Mouse (Mus musculus) intestine, embryonic 14.5 days (tissue): ENCODE measurements around the gene Tmem45a2. TPM values are rescaled to one million over a fixed set of nuclear protein-coding genes. Genes with fewer than 3 reads are reported as not detected.
"Not testable (repeated sequence)": the region's sequence is repeated elsewhere in the genome, so short reads cannot be mapped to it uniquely, and the experiment has no call there.

Experiments
- ATAC-seq: fragments of 200-750 bp; cut with Nextera tagmentation; replicated peaks from 2 replicates; pipeline ENCODE4 v1.8.0; 2017; ENCODE audit warnings: low read depth, moderate number of reproducible peaks, moderate TSS enrichment, moderate library complexity; ENCODE audit not compliant: low FRiP score, low TSS enrichment
- DNase-seq: peaks from one replicate; pipeline ENCODE4 v3.0.0-alpha.2; 2018; ENCODE audit warnings: low spot score
- H3K27ac ChIP-seq: fragments of 300-500 bp; sonication (generic); 2 replicates; pipeline ENCODE4 v1.5.1; 2014; ENCODE audit warnings: low read depth, mild to moderate bottlenecking, control low read depth
- H3K27me3 ChIP-seq: fragments of 300-500 bp; sonication (generic); replicated peaks from 2 replicates; pipeline ENCODE4 v1.6.1; 2014; ENCODE audit warnings: low read length, control low read depth; ENCODE audit not compliant: control insufficient read depth, insufficient read depth
- H3K36me3 ChIP-seq: fragments of 300-500 bp; sonication (generic); 2 replicates; pipeline ENCODE4 v1.6.1; 2014; ENCODE audit warnings: low read length, control low read depth; ENCODE audit not compliant: control insufficient read depth, insufficient read depth
- H3K4me1 ChIP-seq: fragments of 300-500 bp; sonication (generic); replicated peaks from 2 replicates; pipeline ENCODE4 v1.6.1; 2014; ENCODE audit warnings: low read length, control low read depth, mixed read lengths; ENCODE audit not compliant: control insufficient read depth, insufficient read depth
- H3K4me2 ChIP-seq: fragments of 300-500 bp; sonication (generic); 2 replicates; pipeline ENCODE4 v1.6.1; 2014; ENCODE audit warnings: low read length
- H3K4me3 ChIP-seq: fragments of 300-500 bp; sonication (generic); 2 replicates; pipeline ENCODE4 v1.5.1; 2014; ENCODE audit warnings: low read depth, low read length, control low read depth, mixed read lengths
- H3K9ac ChIP-seq: fragments of 300-500 bp; sonication (generic); 2 replicates; pipeline ENCODE4 v1.6.1; 2014; ENCODE audit warnings: mild to moderate bottlenecking, low read length
- H3K9me3 ChIP-seq: fragments of 300-500 bp; sonication (generic); 2 replicates; pipeline ENCODE4 v1.6.1; 2016; ENCODE audit warnings: low read length, control low read depth; ENCODE audit not compliant: control insufficient read depth
- WGBS: fragments of 180-500 bp; shearing (Covaris S2); extraction: QIAGEN DNeasy Blood & Tissue Kit; methylation state at CpG from one replicate; pipeline ENCODE4 v1.1.7; 2014; 5-methylcytosine and 5-hydroxymethylcytosine counted together
- polyA plus RNA-seq: library from polyadenylated mRNA; unstranded; fragments of >200 nt; fragmentation: Nextera tagmentation; extraction: Ambion mirVana; gene quantifications from 2 replicates; pipeline ENCODE4 v1.2.1, GENCODE M21; 2014

Gene Tmem45a2
- polyA plus RNA-seq, 1 experiment from 2014 or later: 0.08 TPM

DNA sequence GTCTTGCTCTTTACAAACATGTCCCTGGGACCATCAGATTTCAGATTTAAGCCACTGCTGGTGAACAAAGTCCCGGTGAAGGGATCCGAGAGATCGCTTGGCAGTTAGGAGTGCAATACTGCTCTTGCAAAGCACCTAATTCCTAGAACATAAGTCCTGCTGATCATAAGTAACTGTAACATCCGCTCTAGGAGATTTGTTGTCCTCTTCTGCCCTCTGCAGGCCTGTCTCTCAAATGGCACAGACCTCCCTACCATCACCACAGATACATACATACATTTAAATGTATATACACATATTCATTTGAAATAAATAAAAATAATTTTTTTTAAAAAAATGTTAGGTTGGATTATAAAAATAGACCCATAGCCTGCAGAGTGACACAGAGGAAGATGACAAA, 21.3 kb upstream of the Tmem45a2 start:
- WGBS: 29% methylated on average over 4 of the region's 4 CpGs

DNA sequence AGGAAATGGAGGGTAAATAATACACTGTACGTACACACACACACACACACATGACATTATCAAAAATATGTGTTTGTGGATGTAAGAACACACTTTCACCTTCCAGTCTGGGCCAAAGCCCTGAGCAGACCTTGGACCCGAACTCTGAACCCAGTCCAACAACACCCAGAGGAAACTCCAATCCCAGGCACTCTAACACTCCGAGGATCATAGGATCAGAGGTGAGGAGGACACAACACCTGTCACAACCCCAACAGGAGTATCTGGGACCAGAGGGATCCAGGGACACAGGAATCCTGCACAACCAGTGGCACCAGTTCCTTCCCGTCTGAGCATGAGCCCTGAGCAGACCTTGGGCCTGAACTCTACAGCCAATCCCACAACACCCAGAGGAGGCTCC, 8.4 kb upstream of the Tmem45a2 start:
- Histone ChIP-seq H3K27me3 (no peaks in the 10 kb centered on the region), H3K36me3 (no peaks in the 10 kb centered on the region), H3K9me3 (no peaks in the 10 kb centered on the region), H3K9ac (no peak overlapping the region), H3K4me2 (no peak overlapping the region), H3K4me3 (no peak overlapping the region), H3K4me1 (no peaks in the 10 kb centered on the region), H3K27ac (no peak overlapping the region)
- WGBS: 79% methylated on average over 4 of the region's 4 CpGs
- no peak for DNase-seq
- ATAC-seq: no peak

More for the DNA sequence above, 21.3 kb upstream of the Tmem45a2 start:
- H3K4me3 ChIP-seq: no peak overlapping the region
- no peaks in the 10 kb centered on the region for H3K27me3 ChIP-seq
- no peak; the same call in 1 of the 2 replicates for ATAC-seq
- H3K4me1 ChIP-seq: no peaks in the 10 kb centered on the region
- no peak overlapping the region for H3K27ac ChIP-seq
- no peak overlapping the region for H3K4me2 ChIP-seq
- peak; percentile 67 for DNase-seq
- no peak overlapping the region for H3K9ac ChIP-seq
- H3K36me3 ChIP-seq: no peaks in the 10 kb centered on the region
- H3K9me3 ChIP-seq: no peaks in the 10 kb centered on the region

- Histone ChIP-seq H3K9me3 (no peaks in the 10 kb centered on the region), H3K4me3 (no peak overlapping the region), H3K27me3 (no peaks in the 10 kb centered on the region), H3K27ac (no peak overlapping the region), H3K4me2 (no peak overlapping the region), H3K4me1 (no peaks in the 10 kb centered on the region), H3K9ac (no peak overlapping the region), H3K36me3 (no peaks in the 10 kb centered on the region)
- ATAC-seq: no peak
- DNase-seq: no peak
- WGBS: 80% methylated on average over 7 of the region's 7 CpGs
These were observed 4.8 kb upstream of the Tmem45a2 start for GRCm38 (mm10) chr16:57075986-57076385.

- Histone ChIP-seq H3K27me3 (no peaks in the 10 kb centered on the region), H3K4me1 (no peaks in the 10 kb centered on the region), H3K4me2 (no peak overlapping the region), H3K4me3 (no peak overlapping the region), H3K9ac (no peak overlapping the region), H3K9me3 (no peaks in the 10 kb centered on the region), H3K27ac (no peak overlapping the region), H3K36me3 (no peaks in the 10 kb centered on the region)
- WGBS: 86% methylated on average over 3 of the region's 3 CpGs
- DNase-seq: no peak
- ATAC-seq: no peak
These were observed 9.1 kb downstream of the Tmem45a2 start for GRCm38 (mm10) chr16:57062045-57062444.

GRCm38 (mm10) chr16:57056995-57057394, 14.2 kb downstream of the Tmem45a2 start:
- Histone ChIP-seq H3K4me1 (no peaks in the 10 kb centered on the region), H3K36me3 (no peaks in the 10 kb centered on the region), H3K4me3 (no peak overlapping the region), H3K9ac (no peak overlapping the region), H3K9me3 (no peaks in the 10 kb centered on the region), H3K27me3 (no peaks in the 10 kb centered on the region), H3K4me2 (no peak overlapping the region), H3K27ac (no peak overlapping the region)
- WGBS: 90% methylated on average over 4 of the region's 4 CpGs
- ATAC-seq (no peak), DNase-seq (no peak)

- Histone ChIP-seq H3K36me3 (no peaks in the 10 kb centered on the region), H3K27ac (no peak overlapping the region), H3K9me3 (no peaks in the 10 kb centered on the region), H3K9ac (no peak overlapping the region), H3K4me2 (no peak overlapping the region), H3K27me3 (no peaks in the 10 kb centered on the region), H3K4me1 (no peaks in the 10 kb centered on the region), H3K4me3 (no peak overlapping the region)
- WGBS: 94% methylated on average over 3 of the region's 3 CpGs
- ATAC-seq (no peak), DNase-seq (no peak)
These were observed 21.2 kb downstream of the Tmem45a2 start for GRCm38 (mm10) chr16:57049974-57050373.

- no peak for DNase-seq
- no peak overlapping the region for H3K4me3 ChIP-seq
- H3K27ac ChIP-seq: no peak overlapping the region
- no peaks in the 10 kb centered on the region for H3K27me3 ChIP-seq
- H3K36me3 ChIP-seq: no peaks in the 10 kb centered on the region
- H3K4me2 ChIP-seq: no peak overlapping the region
- ATAC-seq: no peak
- H3K9me3 ChIP-seq: no peaks in the 10 kb centered on the region
- H3K9ac ChIP-seq: no peak overlapping the region
- WGBS: 58% methylated on average over 5 of the region's 5 CpGs
- H3K4me1 ChIP-seq: no peaks in the 10 kb centered on the region
These were observed 32.6 kb downstream of the Tmem45a2 start for GRCm38 (mm10) chr16:57038600-57038999.

DNA sequence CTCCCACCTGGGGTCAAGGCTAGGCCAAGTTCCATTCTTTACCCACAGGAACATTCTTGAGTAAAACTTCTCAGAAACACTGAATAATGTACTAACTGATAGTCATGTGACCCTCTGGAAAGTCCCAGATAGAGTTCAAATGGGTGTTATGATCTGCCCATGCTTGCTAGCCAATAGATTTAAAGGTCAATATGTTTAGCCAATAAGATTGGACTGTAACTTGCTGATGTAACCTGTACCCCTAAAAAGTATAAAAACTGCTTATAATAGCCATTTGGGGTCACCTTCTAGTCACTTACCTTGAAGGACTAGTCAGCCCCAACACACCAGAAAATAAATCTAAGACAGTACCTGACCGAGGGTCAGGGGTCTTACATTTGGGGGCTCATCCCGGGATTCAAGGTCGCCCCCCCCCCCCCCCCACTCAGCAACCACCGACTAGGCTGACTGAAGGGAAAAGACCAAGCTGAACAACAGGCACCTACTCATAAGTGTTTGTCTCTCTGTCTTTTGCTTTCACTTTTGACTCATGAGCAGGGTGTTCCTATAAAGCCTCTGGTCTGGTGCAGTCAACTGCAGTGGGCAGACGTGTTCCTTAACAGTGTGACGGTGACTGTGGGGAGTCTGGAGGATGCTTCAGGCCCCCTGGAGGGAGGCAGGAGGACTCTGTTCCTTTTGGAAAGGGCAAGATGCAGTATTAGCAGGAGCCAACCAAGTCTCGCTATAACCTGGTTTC, 40.9 kb downstream of the Tmem45a2 start:
- no peak overlapping the region for H3K4me3 ChIP-seq
- ATAC-seq: no peak
- 91% methylated on average over 7 of the region's 7 CpGs for WGBS
- H3K27ac ChIP-seq: no peak overlapping the region
- DNase-seq: no peak
- H3K4me2 ChIP-seq: no peak overlapping the region
- no peaks in the 10 kb centered on the region for H3K36me3 ChIP-seq
- H3K4me1 ChIP-seq: no peaks in the 10 kb centered on the region
- H3K9ac ChIP-seq: no peak overlapping the region
- no peaks in the 10 kb centered on the region for H3K27me3 ChIP-seq
- no peaks in the 10 kb centered on the region for H3K9me3 ChIP-seq

- not testable (repeated sequence) for ATAC-seq, H3K4me2 ChIP-seq, H3K36me3 ChIP-seq, H3K27ac ChIP-seq, H3K27me3 ChIP-seq, H3K4me1 ChIP-seq, H3K4me3 ChIP-seq, H3K9ac ChIP-seq, H3K9me3 ChIP-seq, DNase-seq
- WGBS: 90% methylated on average over 9 of the region's 9 CpGs
These were observed 72.9 kb downstream of the Tmem45a2 start for GRCm38 (mm10) chr16:56998283-56998682.
